Mouse (Mus musculus) R1 (cell line): ENCODE measurements at regions not wholly inside any gene's neighbourhood (a gene's known extent, or its start where the extent isn't known, plus 50 kb on each side); places are given as distances from the start of the nearest gene placed in this dataset.

ENCODE experiments used
- DNase-seq: peaks from one replicate; pipeline ENCODE4 v3.0.0-alpha.2; 2018; ENCODE audit warnings: low read depth, low spot score

- no peak for DNase-seq
Measured at GRCm38 (mm10) chr10:46826012-46826411, 1248.4 kb downstream of the Hace1 start.

- no peak for DNase-seq
Measured at GRCm38 (mm10) chr10:46826639-46827038, 1249.0 kb downstream of the Hace1 start.

GRCm38 (mm10) chr10:46827109-46827812, 1249.6 kb downstream of the Hace1 start:
- DNase-seq, result peak; percentile 44

- peak; percentile 46 for DNase-seq
Measured at GRCm38 (mm10) chr10:46828164-46828563, 1250.5 kb downstream of the Hace1 start.

- no peak for DNase-seq
Measured at GRCm38 (mm10) chr10:46845578-46846314, 1268.1 kb downstream of the Hace1 start.
